Mouse (Mus musculus) heart, embryonic 11.5 days (tissue): ENCODE measurements at regions not wholly inside any gene's neighbourhood (a gene's known extent, or its start where the extent isn't known, plus 50 kb on each side); places are given as distances from the start of the nearest gene placed in this dataset.

Source experiments
- ATAC-seq: fragments of 200-750 bp; cut with Nextera tagmentation; replicated peaks from 2 replicates; pipeline ENCODE4 v1.8.0; 2017; ENCODE audit warnings: moderate library complexity; ENCODE audit not compliant: insufficient number of reproducible peaks, low FRiP score, low TSS enrichment
- H3K27ac ChIP-seq: fragments of 300-500 bp; sonication (generic); 2 replicates; pipeline ENCODE4 v1.5.1; 2014; ENCODE audit warnings: mild to moderate bottlenecking, low read depth, low read length
- H3K27me3 ChIP-seq: fragments of 300-500 bp; sonication (generic); 2 replicates; pipeline ENCODE4 v1.6.1; 2014; ENCODE audit warnings: mild to moderate bottlenecking, low read length, mixed read lengths; ENCODE audit not compliant: control insufficient read depth, insufficient read depth
- H3K36me3 ChIP-seq: fragments of 300-500 bp; sonication (generic); 2 replicates; pipeline ENCODE4 v1.6.1; 2014; ENCODE audit warnings: mild to moderate bottlenecking, low read length, moderate library complexity, mixed read lengths; ENCODE audit not compliant: control insufficient read depth, insufficient read depth
- H3K4me1 ChIP-seq: fragments of 300-500 bp; sonication (generic); 2 replicates; pipeline ENCODE4 v1.6.1; 2014; ENCODE audit warnings: low read length; ENCODE audit not compliant: control insufficient read depth, insufficient read depth
- H3K4me2 ChIP-seq: fragments of 300-500 bp; sonication (generic); 2 replicates; pipeline ENCODE4 v1.6.1; 2014; ENCODE audit warnings: mild to moderate bottlenecking, moderate library complexity
- H3K4me3 ChIP-seq: fragments of 300-500 bp; sonication (generic); 2 replicates; pipeline ENCODE4 v1.5.1; 2014; ENCODE audit warnings: low read depth, low read length
- H3K9ac ChIP-seq: fragments of 300-500 bp; sonication (generic); 2 replicates; pipeline ENCODE4 v1.6.1; 2014; ENCODE audit warnings: mild to moderate bottlenecking, low read depth, low read length, moderate library complexity
- H3K9me3 ChIP-seq: fragments of 300-500 bp; sonication (generic); replicated peaks from 2 replicates; pipeline ENCODE4 v1.6.1; 2016; ENCODE audit warnings: low read length; ENCODE audit not compliant: control insufficient read depth
- WGBS: fragments of 180-500 bp; shearing (Covaris S2); extraction: QIAGEN DNeasy Blood & Tissue Kit; methylation state at CpG from one replicate; pipeline ENCODE4 v1.1.7; 2014; ENCODE audit not compliant: insufficient replicate concordance; 5-methylcytosine and 5-hydroxymethylcytosine counted together

- H3K36me3 ChIP-seq = no peaks in the 10 kb centered on the region
- H3K27me3 ChIP-seq = no peaks in the 10 kb centered on the region
- H3K27ac ChIP-seq = no peak overlapping the region
- no peaks in the 10 kb centered on the region for H3K9me3 ChIP-seq
- no peak for ATAC-seq
- 52% methylated on average over 3 of the region's 3 CpGs for WGBS
- no peak overlapping the region for H3K4me3 ChIP-seq
- no peak overlapping the region for H3K4me2 ChIP-seq
- no peak overlapping the region for H3K9ac ChIP-seq
- 0 out of 2 replicates have a peak, but pooled peaks cover 2% of the 10 kb centered on the region for H3K4me1 ChIP-seq
Measured at GRCm38 (mm10) chr7:115132595-115132994, 389.1 kb downstream of the Insc start.

- H3K4me1 ChIP-seq = 0 out of 2 replicates have a peak, but pooled peaks cover 2% of the 10 kb centered on the region
- ATAC-seq = no peak
- no peak overlapping the region for H3K4me2 ChIP-seq
- no peak overlapping the region for H3K9ac ChIP-seq
- no peak overlapping the region for H3K27ac ChIP-seq
- WGBS = 79% methylated on average over 3 of the region's 3 CpGs
- H3K4me3 ChIP-seq = no peak overlapping the region
- no peaks in the 10 kb centered on the region for H3K36me3 ChIP-seq
- H3K27me3 ChIP-seq = no peaks in the 10 kb centered on the region
- H3K9me3 ChIP-seq = no peaks in the 10 kb centered on the region
Measured at GRCm38 (mm10) chr7:115134926-115135575, 391.6 kb downstream of the Insc start.

GRCm38 (mm10) chr7:115140286-115140685 is 396.8 kb downstream of the Insc start:
- Histone ChIP-seq H3K27ac (no peak overlapping the region), H3K4me1 (0 out of 2 replicates have a peak, but pooled peaks cover 2% of the 10 kb centered on the region), H3K9me3 (no peaks in the 10 kb centered on the region), H3K4me2 (no peak overlapping the region), H3K4me3 (no peak overlapping the region), H3K9ac (no peak overlapping the region), H3K36me3 (no peaks in the 10 kb centered on the region), H3K27me3 (no peaks in the 10 kb centered on the region)
- no peak for ATAC-seq
- 78% methylated on average over 3 of the region's 3 CpGs for WGBS

GRCm38 (mm10) chr7:115142163-115142562 is 398.7 kb downstream of the Insc start:
- ATAC-seq = no peak
- WGBS = 84% methylated on average over 2 of the region's 2 CpGs

GRCm38 (mm10) chr7:115144947-115145346 is 401.5 kb downstream of the Insc start:
- Histone ChIP-seq H3K27me3 (no peaks in the 10 kb centered on the region), H3K9me3 (no peaks in the 10 kb centered on the region), H3K36me3 (no peaks in the 10 kb centered on the region), H3K4me2 (no peak overlapping the region), H3K4me1 (no peaks in the 10 kb centered on the region), H3K4me3 (no peak overlapping the region), H3K27ac (no peak overlapping the region), H3K9ac (no peak overlapping the region)
- 59% methylated on average over 2 of the region's 2 CpGs for WGBS
- ATAC-seq = no peak

More at GRCm38 (mm10) chr7:115142163-115142562, 398.7 kb downstream of the Insc start:
- Histone ChIP-seq H3K27me3 (no peaks in the 10 kb centered on the region), H3K4me1 (0 out of 2 replicates have a peak, but pooled peaks cover under 1% of the 10 kb centered on the region), H3K4me3 (no peak overlapping the region), H3K9ac (no peak overlapping the region), H3K4me2 (no peak overlapping the region), H3K36me3 (no peaks in the 10 kb centered on the region), H3K27ac (no peak overlapping the region), H3K9me3 (no peaks in the 10 kb centered on the region)

- Histone ChIP-seq H3K27me3 (no peaks in the 10 kb centered on the region), H3K4me3 (no peak overlapping the region), H3K4me1 (no peaks in the 10 kb centered on the region), H3K9ac (no peak overlapping the region), H3K36me3 (no peaks in the 10 kb centered on the region), H3K27ac (no peak overlapping the region), H3K9me3 (no peaks in the 10 kb centered on the region), H3K4me2 (no peak overlapping the region)
- ATAC-seq = no peak
- 75% methylated on average over 5 of the region's 5 CpGs for WGBS
Measured at GRCm38 (mm10) chr7:115147352-115147977, 404.0 kb downstream of the Insc start.

GRCm38 (mm10) chr7:115153291-115153690 is 409.8 kb downstream of the Insc start:
- Histone ChIP-seq H3K27me3 (no peaks in the 10 kb centered on the region), H3K36me3 (no peaks in the 10 kb centered on the region), H3K4me1 (peaks cover 9% of the 10 kb centered on the region; the same call in 1 of the 2 replicates), H3K4me2 (no peak overlapping the region), H3K9me3 (no peaks in the 10 kb centered on the region), H3K27ac (no peak overlapping the region), H3K9ac (no peak overlapping the region), H3K4me3 (no peak overlapping the region)
- ATAC-seq = no peak

- Histone ChIP-seq H3K27ac (no peak overlapping the region), H3K4me1 (peaks cover 9% of the 10 kb centered on the region; the same call in 1 of the 2 replicates)
- ATAC-seq = no peak
Measured at GRCm38 (mm10) chr7:115153764-115154509, 410.4 kb downstream of the Insc start.

More at GRCm38 (mm10) chr7:115153764-115154509, 410.4 kb downstream of the Insc start:
- Histone ChIP-seq H3K9me3 (no peaks in the 10 kb centered on the region), H3K4me3 (no peak overlapping the region), H3K4me2 (no peak overlapping the region), H3K36me3 (no peaks in the 10 kb centered on the region), H3K9ac (no peak overlapping the region), H3K27me3 (no peaks in the 10 kb centered on the region)
- 38% methylated on average over 4 of the region's 4 CpGs for WGBS
